Mouse (Mus musculus): ENCODE measurements around the gene Cbarp. TPM values are rescaled to one million over a fixed set of nuclear protein-coding genes. Genes with fewer than 3 reads are reported as not detected.

Cbarp gene
- polyA plus RNA-seq, 1 experiment from 2014 or later, result 2.6 TPM

DNA sequence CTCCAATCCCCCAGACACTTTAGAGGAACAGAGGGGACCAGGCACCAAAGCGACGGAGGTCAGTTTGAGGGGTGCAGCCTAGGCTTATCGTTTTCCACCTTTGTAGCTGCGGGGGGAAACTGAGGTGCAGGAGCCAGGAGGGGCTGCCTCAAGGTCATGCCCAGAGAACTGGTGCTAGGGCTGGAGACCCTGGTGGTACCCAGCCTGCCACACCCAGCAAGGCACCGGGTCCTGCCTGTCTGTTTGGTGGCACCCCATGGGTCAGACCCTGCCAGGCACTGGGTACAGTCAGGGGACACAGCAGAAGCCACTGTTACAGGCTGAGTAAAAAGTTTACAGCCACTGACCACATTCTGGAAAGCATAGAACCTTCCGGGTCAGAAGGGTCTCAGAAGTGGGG is 39.7 kb upstream of the Cbarp start:
- Histone ChIP-seq H3K9me3 (ENCODE audit: control insufficient read depth, low read length) (no peaks in the 10 kb centered on the region), H3K4me1 (ENCODE audit: control insufficient read depth in 2 of 2, insufficient read depth in 2 of 2, low read length in 2 of 2) (peaks cover 12 to 19% of the 10 kb centered on the region in 2 experiments), H3K4me2 (ENCODE audit: low read length) (peak overlapping the region; percentile 73), H3K27me3 (ENCODE audit: control insufficient read depth, insufficient read depth, low read length) (0 out of 2 replicates have a peak, but pooled peaks cover 3% of the 10 kb centered on the region), H3K4me3 (ENCODE audit: control insufficient read depth in 1 of 2, insufficient read depth in 1 of 2, low read depth in 1 of 2, low read length in 2 of 2) (peak overlapping the region; percentile 58 to 82), H3K36me3 (ENCODE audit: control insufficient read depth, insufficient read depth, low read length) (no peaks in the 10 kb centered on the region), H3K27ac (replicated peaks in 1 of 2; ENCODE audit: control insufficient read depth in 1 of 2, insufficient read depth in 1 of 2, low read depth in 2 of 2, low read length in 2 of 2) (no peak overlapping the region), H3K9ac (ENCODE audit: low read length) (peak overlapping the region; percentile 85)
- 53% methylated on average over 6 of the region's 6 CpGs for WGBS
- no peak for ATAC-seq (ENCODE audit: insufficient number of reproducible peaks, insufficient read depth, low FRiP score, low read depth)

- Histone ChIP-seq H3K4me1 (ENCODE audit: control insufficient read depth in 2 of 2, insufficient read depth in 2 of 2, low read length in 2 of 2) (peaks cover 12 to 19% of the 10 kb centered on the region in 2 experiments), H3K9ac (ENCODE audit: low read length) (peak within 1 kb of the TSS; percentile 85), H3K27me3 (ENCODE audit: control insufficient read depth, insufficient read depth, low read length) (0 out of 2 replicates have a peak, but pooled peaks cover 3% of the 10 kb centered on the region), H3K27ac (replicated peaks in 1 of 2; ENCODE audit: control insufficient read depth in 1 of 2, insufficient read depth in 1 of 2, low read depth in 2 of 2, low read length in 2 of 2) (peak within 1 kb of the TSS; percentile 30 to 55), H3K36me3 (ENCODE audit: control insufficient read depth, insufficient read depth, low read length) (no peaks in the 10 kb centered on the region), H3K9me3 (ENCODE audit: control insufficient read depth, low read length) (no peaks in the 10 kb centered on the region), H3K4me2 (ENCODE audit: low read length) (peak within 1 kb of the TSS; percentile 73), H3K4me3 (ENCODE audit: control insufficient read depth in 1 of 2, insufficient read depth in 1 of 2, low read depth in 1 of 2, low read length in 2 of 2) (peak within 1 kb of the TSS; percentile 58 to 82)
- WGBS, result 1% methylated on average over 97 of the region's 106 CpGs
- peak; percentile 50 for ATAC-seq (ENCODE audit: insufficient number of reproducible peaks, insufficient read depth, low FRiP score, low read depth)
Observed at GRCm38 (mm10) chr10:80179068-80180051, 38.7 kb upstream of the Cbarp start, which contains the start of gene Efna2. Gene Efna2 (plus strand): TSS chr10:80179482.

GRCm38 (mm10) chr10:80177441-80178279 is 37.0 kb upstream of the Cbarp start:
- peaks cover 17 to 21% of the 10 kb centered on the region in 2 experiments for H3K4me1 ChIP-seq (ENCODE audit: control insufficient read depth in 2 of 2, insufficient read depth in 2 of 2, low read length in 2 of 2)
- no peak overlapping the region for H3K4me2 ChIP-seq (ENCODE audit: low read length)
- H3K4me3 ChIP-seq (ENCODE audit: control insufficient read depth in 1 of 2, insufficient read depth in 1 of 2, low read depth in 1 of 2, low read length in 2 of 2), result no peak overlapping the region
- 45% methylated on average over 7 of the region's 7 CpGs for WGBS
- peak overlapping the region; percentile 36; the same call in 1 of the 2 replicates for H3K9ac ChIP-seq (ENCODE audit: low read length)
- 0 out of 2 replicates have a peak, but pooled peaks cover 3% of the 10 kb centered on the region for H3K27me3 ChIP-seq (ENCODE audit: control insufficient read depth, insufficient read depth, low read length)
- no peaks in the 10 kb centered on the region for H3K9me3 ChIP-seq (ENCODE audit: control insufficient read depth, low read length)
- H3K36me3 ChIP-seq (ENCODE audit: control insufficient read depth, insufficient read depth, low read length), result no peaks in the 10 kb centered on the region; the same call in 1 of the 2 replicates
- no peak for ATAC-seq (ENCODE audit: insufficient number of reproducible peaks, insufficient read depth, low FRiP score, low read depth)
- H3K27ac ChIP-seq (replicated peaks in 1 of 2; ENCODE audit: control insufficient read depth in 1 of 2, insufficient read depth in 1 of 2, low read depth in 2 of 2, low read length in 2 of 2), result peak overlapping the region; percentile 30 to 55

DNA sequence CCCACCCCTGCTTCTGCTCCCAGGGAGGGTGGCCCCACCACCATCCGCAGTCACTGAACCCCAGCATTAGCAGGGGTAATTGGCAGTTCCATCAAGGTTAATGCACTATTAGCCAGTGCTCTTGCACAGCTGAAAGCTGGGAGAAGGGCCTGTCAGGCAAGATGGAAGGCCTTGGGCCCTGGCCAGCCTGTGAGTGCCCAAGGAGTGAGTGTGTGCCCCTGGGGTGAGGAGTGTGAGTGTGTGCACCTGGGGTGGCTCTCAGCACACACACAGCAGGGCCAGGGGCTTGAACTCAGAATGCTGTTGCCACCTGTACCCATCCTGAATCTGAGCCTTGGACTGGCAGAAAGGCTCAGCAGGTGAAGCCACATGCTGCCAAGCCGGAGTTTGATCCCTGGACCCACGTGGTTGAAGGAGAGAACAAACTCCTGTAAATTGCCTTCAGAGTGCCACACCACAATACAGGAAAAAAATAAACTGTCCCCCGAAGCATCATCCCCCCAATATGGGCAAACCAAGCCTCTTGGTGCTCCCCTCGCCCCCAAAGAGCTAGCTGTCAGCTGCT is 35.7 kb upstream of the Cbarp start:
- H3K36me3 ChIP-seq (ENCODE audit: control insufficient read depth, insufficient read depth, low read length), result peaks cover 11% of the 10 kb centered on the region
- no peak overlapping the region for H3K4me2 ChIP-seq (ENCODE audit: low read length)
- H3K27ac ChIP-seq (replicated peaks in 1 of 2; ENCODE audit: control insufficient read depth in 1 of 2, insufficient read depth in 1 of 2, low read depth in 2 of 2, low read length in 2 of 2), result no peak overlapping the region
- H3K4me1 ChIP-seq (ENCODE audit: control insufficient read depth in 2 of 2, insufficient read depth in 2 of 2, low read length in 2 of 2), result peaks cover 25 to 28% of the 10 kb centered on the region in 2 experiments
- 79% methylated on average over 5 of the region's 5 CpGs for WGBS
- ATAC-seq (ENCODE audit: insufficient number of reproducible peaks, insufficient read depth, low FRiP score, low read depth), result no peak
- H3K4me3 ChIP-seq (ENCODE audit: control insufficient read depth in 1 of 2, insufficient read depth in 1 of 2, low read depth in 1 of 2, low read length in 2 of 2), result no peak overlapping the region
- 0 out of 2 replicates have a peak, but pooled peaks cover 3% of the 10 kb centered on the region for H3K27me3 ChIP-seq (ENCODE audit: control insufficient read depth, insufficient read depth, low read length)
- no peak overlapping the region for H3K9ac ChIP-seq (ENCODE audit: low read length)
- H3K9me3 ChIP-seq (ENCODE audit: control insufficient read depth, low read length), result no peaks in the 10 kb centered on the region

DNA sequence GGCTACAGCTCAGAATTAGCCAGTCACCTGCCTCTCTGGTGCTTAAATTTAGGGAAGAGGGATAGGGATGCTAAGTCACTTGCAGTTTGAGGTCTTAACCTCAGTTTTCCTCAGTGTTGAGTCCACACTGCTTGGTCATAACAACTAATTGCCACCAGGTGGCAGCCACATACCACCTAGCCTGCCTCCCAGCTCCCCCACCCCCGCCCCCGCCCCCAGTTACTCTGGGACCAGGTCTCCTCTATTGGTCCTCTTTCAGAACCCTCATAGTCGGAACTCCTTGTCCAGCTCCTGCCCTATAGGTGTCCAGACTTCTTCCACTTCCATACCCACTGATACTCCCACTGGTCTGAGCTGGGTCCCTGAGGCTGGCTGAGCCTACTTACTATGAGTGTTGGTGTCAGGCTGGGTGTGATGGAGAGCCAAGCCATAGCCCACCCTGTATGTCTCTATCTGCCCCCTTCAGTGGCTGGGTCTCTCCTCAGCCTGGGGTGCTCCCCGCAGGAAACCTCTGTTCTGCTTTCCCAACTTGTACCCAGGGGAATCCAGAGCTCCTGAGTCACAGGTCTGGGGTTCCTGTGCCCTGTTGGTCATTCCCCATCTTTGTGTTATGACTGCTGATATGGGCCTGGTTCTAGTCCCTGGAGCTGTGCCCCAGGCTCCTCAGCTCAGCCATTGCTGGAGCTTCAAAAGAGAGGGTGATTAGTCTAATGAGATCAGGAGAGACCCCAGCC is 35.1 kb upstream of the Cbarp start:
- Histone ChIP-seq H3K4me1 (ENCODE audit: control insufficient read depth in 2 of 2, insufficient read depth in 2 of 2, low read length in 2 of 2) (peaks cover 25 to 26% of the 10 kb centered on the region in 2 experiments), H3K36me3 (ENCODE audit: control insufficient read depth, insufficient read depth, low read length) (peaks cover 17% of the 10 kb centered on the region), H3K27ac (replicated peaks in 1 of 2; ENCODE audit: control insufficient read depth in 1 of 2, insufficient read depth in 1 of 2, low read depth in 2 of 2, low read length in 2 of 2) (no peak overlapping the region), H3K4me3 (ENCODE audit: control insufficient read depth in 1 of 2, insufficient read depth in 1 of 2, low read depth in 1 of 2, low read length in 2 of 2) (no peak overlapping the region), H3K27me3 (ENCODE audit: control insufficient read depth, insufficient read depth, low read length) (0 out of 2 replicates have a peak, but pooled peaks cover 3% of the 10 kb centered on the region), H3K9ac (ENCODE audit: low read length) (no peak overlapping the region), H3K9me3 (ENCODE audit: control insufficient read depth, low read length) (no peaks in the 10 kb centered on the region), H3K4me2 (ENCODE audit: low read length) (no peak overlapping the region)
- WGBS, result 21% methylated on average over 4 of the region's 4 CpGs
- no peak for ATAC-seq (ENCODE audit: insufficient number of reproducible peaks, insufficient read depth, low FRiP score, low read depth)

DNA sequence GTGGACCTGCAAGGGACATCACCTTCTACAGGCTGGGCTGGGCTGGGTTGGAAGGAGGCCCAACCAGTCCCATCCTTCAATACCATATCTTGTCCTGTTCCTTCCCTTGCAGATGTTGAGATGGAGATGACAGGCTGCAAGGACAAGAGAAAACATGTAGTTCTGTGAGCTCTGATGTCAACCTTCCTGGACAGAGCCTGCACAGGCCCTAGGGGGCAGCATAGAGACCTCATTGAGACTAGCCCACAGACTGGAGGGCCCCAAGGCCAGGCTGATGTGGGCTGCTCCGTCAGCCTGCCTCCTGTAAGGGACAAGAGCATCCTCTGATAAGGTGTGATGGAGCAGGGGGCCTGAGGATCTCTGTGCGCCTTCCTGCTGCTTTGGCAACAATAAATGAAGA is 34.1 kb upstream of the Cbarp start:
- Histone ChIP-seq H3K36me3 (ENCODE audit: control insufficient read depth, insufficient read depth, low read length) (peaks cover 27% of the 10 kb centered on the region), H3K27ac (replicated peaks in 1 of 2; ENCODE audit: control insufficient read depth in 1 of 2, insufficient read depth in 1 of 2, low read depth in 2 of 2, low read length in 2 of 2) (no peak overlapping the region), H3K4me1 (ENCODE audit: control insufficient read depth in 2 of 2, insufficient read depth in 2 of 2, low read length in 2 of 2) (peaks cover 21 to 28% of the 10 kb centered on the region in 2 experiments), H3K4me3 (ENCODE audit: control insufficient read depth in 1 of 2, insufficient read depth in 1 of 2, low read depth in 1 of 2, low read length in 2 of 2) (no peak overlapping the region), H3K4me2 (ENCODE audit: low read length) (no peak overlapping the region), H3K9me3 (ENCODE audit: control insufficient read depth, low read length) (no peaks in the 10 kb centered on the region), H3K27me3 (ENCODE audit: control insufficient read depth, insufficient read depth, low read length) (no peaks in the 10 kb centered on the region), H3K9ac (ENCODE audit: low read length) (no peak overlapping the region)
- 28% methylated on average over 2 of the region's 2 CpGs for WGBS
- ATAC-seq (ENCODE audit: insufficient number of reproducible peaks, insufficient read depth, low FRiP score, low read depth), result no peak
